Mouse (Mus musculus): Measurements from ENCODE around the gene Crtap.

DNA sequence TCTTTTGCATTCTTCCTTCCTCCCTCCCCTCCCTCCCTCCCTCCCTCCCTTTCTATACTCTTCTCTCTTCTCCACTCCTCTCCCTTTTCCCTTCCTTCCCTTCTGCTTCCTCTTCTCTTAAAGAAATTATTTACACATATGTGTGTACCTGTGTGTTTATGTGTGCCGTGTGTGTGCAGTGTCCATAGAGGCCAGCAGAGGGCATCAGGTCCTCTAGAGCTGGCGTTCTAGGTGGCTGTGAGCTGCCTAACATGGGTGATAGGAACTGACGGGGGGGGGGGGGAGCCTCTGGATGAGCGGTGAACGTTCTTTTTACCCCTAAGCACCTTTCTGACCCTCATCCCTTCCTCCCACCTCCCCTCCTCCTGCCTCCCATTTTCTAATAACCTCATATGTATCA lies 20.8 kb upstream of the Crtap start:
- TF ChIP-seq POLR2A (IDR thresholded peaks at IDR 0.05; ENCODE audit: borderline replicate concordance, extremely low read depth, low read depth, low read length) (no peak), CTCF (IDR thresholded peaks at IDR 0.05; ENCODE audit: insufficient read depth, low read length) (no peak)

All from lung, adult 2 months (tissue).